Mouse (Mus musculus) stomach, embryonic 14.5 days (tissue): ENCODE results near the gene Cpvl. TPM values are rescaled to one million over a fixed set of nuclear protein-coding genes. Genes with fewer than 3 reads are reported as not detected.

Source experiments
- ATAC-seq: fragments of 200-750 bp; cut with Nextera tagmentation; 2 replicates; pipeline ENCODE4 v1.8.0; 2017; ENCODE audit warnings: low read depth, moderate TSS enrichment; ENCODE audit not compliant: insufficient number of reproducible peaks, insufficient read depth, low FRiP score
- H3K27ac ChIP-seq: fragments of 300-500 bp; sonication (generic); 2 replicates; pipeline ENCODE4 v1.5.1; 2014; ENCODE audit warnings: mild to moderate bottlenecking, low read length, moderate library complexity, mixed read lengths
- H3K27me3 ChIP-seq: fragments of 300-500 bp; sonication (generic); 2 replicates; pipeline ENCODE4 v1.6.1; 2014; ENCODE audit warnings: low read length, control low read depth, mixed read lengths; ENCODE audit not compliant: control insufficient read depth, insufficient read depth
- H3K36me3 ChIP-seq: fragments of 300-500 bp; sonication (generic); 2 replicates; pipeline ENCODE4 v1.6.1; 2014; ENCODE audit warnings: mild to moderate bottlenecking, control low read depth, low read length, moderate library complexity, mixed read lengths; ENCODE audit not compliant: control insufficient read depth, insufficient read depth
- H3K4me1 ChIP-seq: fragments of 300-500 bp; sonication (generic); 2 replicates; pipeline ENCODE4 v1.6.1; 2014; ENCODE audit warnings: low read length, control low read depth, mixed read lengths; ENCODE audit not compliant: control insufficient read depth, insufficient read depth
- H3K4me2 ChIP-seq: fragments of 300-500 bp; sonication (generic); replicated peaks from 2 replicates; pipeline ENCODE4 v1.6.1; 2014; ENCODE audit warnings: low read depth, low read length, control low read depth
- H3K4me3 ChIP-seq: fragments of 300-500 bp; sonication (generic); 2 replicates; pipeline ENCODE4 v1.5.1; 2014; ENCODE audit warnings: low read depth, low read length, control low read depth
- H3K9ac ChIP-seq: fragments of 300-500 bp; sonication (generic); replicated peaks from 2 replicates; pipeline ENCODE4 v1.6.1; 2014; ENCODE audit warnings: low read depth, mild to moderate bottlenecking, control low read depth, low read length, moderate library complexity, mixed read lengths
- H3K9me3 ChIP-seq: fragments of 300-500 bp; sonication (generic); 2 replicates; pipeline ENCODE4 v1.6.1; 2016; ENCODE audit warnings: low read depth, low read length, control low read depth; ENCODE audit not compliant: control insufficient read depth
- WGBS: fragments of 180-500 bp; shearing (Covaris S2); extraction: QIAGEN DNeasy Blood & Tissue Kit; methylation state at CpG from one replicate; pipeline ENCODE4 v1.1.7; 2014; 5-methylcytosine and 5-hydroxymethylcytosine counted together
- polyA plus RNA-seq: library from polyadenylated mRNA; unstranded; fragments of >200 nt; fragmentation: Nextera tagmentation; extraction: Ambion mirVana; gene quantifications from 2 replicates; pipeline ENCODE4 v1.2.1, GENCODE M21; 2014

Cpvl gene
- polyA plus RNA-seq, 1 experiment from 2014 or later, result not detected

GRCm38 (mm10) chr6:53942190-53942831 is 36.2 kb downstream of the Cpvl start:
- H3K9ac ChIP-seq, result no peak overlapping the region
- no peaks in the 10 kb centered on the region for H3K36me3 ChIP-seq
- WGBS, result 73% methylated on average over 7 of the region's 7 CpGs
- H3K4me1 ChIP-seq, result no peaks in the 10 kb centered on the region; the same call in 1 of the 2 replicates
- ATAC-seq, result no peak
- H3K9me3 ChIP-seq, result no peaks in the 10 kb centered on the region
- H3K27me3 ChIP-seq, result no peaks in the 10 kb centered on the region
- no peak overlapping the region for H3K4me2 ChIP-seq
- no peak overlapping the region for H3K4me3 ChIP-seq
- no peak overlapping the region for H3K27ac ChIP-seq

- 54% methylated on average over 8 of the region's 8 CpGs for WGBS
- Histone ChIP-seq H3K9me3 (no peaks in the 10 kb centered on the region), H3K27me3 (no peaks in the 10 kb centered on the region), H3K4me2 (no peak overlapping the region), H3K4me1 (no peaks in the 10 kb centered on the region; the same call in 1 of the 2 replicates), H3K27ac (0 out of 2 replicates have a peak overlapping the region, but pooled peaks have one; percentile 18), H3K9ac (no peak overlapping the region), H3K4me3 (no peak overlapping the region), H3K36me3 (no peaks in the 10 kb centered on the region)
- ATAC-seq, result no peak
Observed at GRCm38 (mm10) chr6:53939752-53940151, 38.7 kb downstream of the Cpvl start.

DNA sequence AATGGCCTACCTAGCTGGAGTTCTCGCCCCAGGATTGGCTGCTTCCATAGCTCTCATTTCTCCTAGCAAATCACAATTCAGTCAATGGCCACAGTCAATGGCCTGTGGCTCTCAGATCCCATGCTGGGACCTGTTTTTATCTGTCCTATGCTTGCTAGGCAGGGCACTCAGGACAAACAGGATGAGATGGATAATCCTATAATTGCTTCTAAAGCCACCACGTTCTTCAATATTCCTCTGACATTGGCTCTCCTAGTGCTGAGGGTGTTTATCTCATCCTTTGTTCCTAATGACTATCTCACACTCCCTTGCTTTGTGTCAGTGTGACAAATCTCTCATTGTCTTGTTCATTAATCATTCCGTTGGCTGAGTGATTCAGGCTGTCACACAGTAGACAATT is 39.5 kb downstream of the Cpvl start:
- no peak overlapping the region for H3K27ac ChIP-seq
- 41% methylated on average over 3 of the region's 3 CpGs for WGBS
- H3K4me2 ChIP-seq, result no peak overlapping the region
- no peaks in the 10 kb centered on the region for H3K27me3 ChIP-seq
- no peak for ATAC-seq
- no peaks in the 10 kb centered on the region for H3K9me3 ChIP-seq
- H3K9ac ChIP-seq, result no peak overlapping the region
- no peaks in the 10 kb centered on the region for H3K36me3 ChIP-seq
- H3K4me1 ChIP-seq, result no peaks in the 10 kb centered on the region
- H3K4me3 ChIP-seq, result no peak overlapping the region

GRCm38 (mm10) chr6:53937143-53938134 is 41.0 kb downstream of the Cpvl start:
- WGBS, result 62% methylated on average over 15 of the region's 15 CpGs
- Histone ChIP-seq H3K36me3 (no peaks in the 10 kb centered on the region), H3K4me2 (no peak overlapping the region), H3K27ac (no peak overlapping the region; the same call in 1 of the 2 replicates), H3K9me3 (no peaks in the 10 kb centered on the region), H3K4me3 (no peak overlapping the region), H3K27me3 (no peaks in the 10 kb centered on the region), H3K4me1 (no peaks in the 10 kb centered on the region), H3K9ac (no peak overlapping the region)
- peak; percentile 65; the same call in 1 of the 2 replicates for ATAC-seq

DNA sequence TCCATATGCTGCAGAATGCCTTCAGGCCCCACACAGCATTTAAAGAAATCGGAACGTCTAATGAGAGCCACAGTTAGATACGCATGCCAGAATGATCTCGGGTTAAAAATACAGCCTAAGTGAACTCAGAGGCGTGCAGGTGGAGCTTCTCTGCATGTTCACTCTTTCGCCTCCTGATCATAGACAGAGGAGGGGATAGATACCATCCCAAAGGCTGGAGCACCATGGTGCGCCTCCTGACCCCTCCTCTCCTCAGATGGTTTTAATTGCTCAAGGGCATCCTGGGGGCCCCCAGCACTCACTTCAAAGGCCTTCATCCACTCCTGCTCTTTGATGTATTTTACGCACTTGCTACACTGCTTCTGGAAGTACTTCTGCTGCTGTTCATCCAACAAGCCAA is 46.9 kb downstream of the Cpvl start:
- ATAC-seq, result no peak
- WGBS, result 73% methylated on average over 8 of the region's 8 CpGs

GRCm38 (mm10) chr6:53929858-53930257 is 48.6 kb downstream of the Cpvl start:
- ATAC-seq, result no peak
- H3K9me3 ChIP-seq, result no peaks in the 10 kb centered on the region
- H3K4me3 ChIP-seq, result no peak overlapping the region
- no peaks in the 10 kb centered on the region for H3K36me3 ChIP-seq
- 66% methylated on average over 4 of the region's 4 CpGs for WGBS
- no peaks in the 10 kb centered on the region for H3K27me3 ChIP-seq
- no peak overlapping the region for H3K27ac ChIP-seq
- no peak overlapping the region for H3K9ac ChIP-seq
- H3K4me2 ChIP-seq, result no peak overlapping the region
- no peaks in the 10 kb centered on the region for H3K4me1 ChIP-seq

More for the DNA sequence above, 46.9 kb downstream of the Cpvl start:
- Histone ChIP-seq H3K27ac (no peak overlapping the region), H3K27me3 (no peaks in the 10 kb centered on the region), H3K9me3 (no peaks in the 10 kb centered on the region), H3K9ac (no peak overlapping the region), H3K4me3 (no peak overlapping the region), H3K4me2 (no peak overlapping the region), H3K4me1 (no peaks in the 10 kb centered on the region), H3K36me3 (no peaks in the 10 kb centered on the region)

- Histone ChIP-seq H3K36me3 (no peaks in the 10 kb centered on the region), H3K4me2 (no peak overlapping the region), H3K27ac (no peak overlapping the region), H3K4me1 (no peaks in the 10 kb centered on the region), H3K9ac (no peak overlapping the region), H3K27me3 (no peaks in the 10 kb centered on the region), H3K9me3 (no peaks in the 10 kb centered on the region), H3K4me3 (no peak overlapping the region)
- WGBS, result 87% methylated on average over 2 of the region's 2 CpGs
- no peak for ATAC-seq
Observed at GRCm38 (mm10) chr6:53926197-53926596, 52.3 kb downstream of the Cpvl start.

DNA sequence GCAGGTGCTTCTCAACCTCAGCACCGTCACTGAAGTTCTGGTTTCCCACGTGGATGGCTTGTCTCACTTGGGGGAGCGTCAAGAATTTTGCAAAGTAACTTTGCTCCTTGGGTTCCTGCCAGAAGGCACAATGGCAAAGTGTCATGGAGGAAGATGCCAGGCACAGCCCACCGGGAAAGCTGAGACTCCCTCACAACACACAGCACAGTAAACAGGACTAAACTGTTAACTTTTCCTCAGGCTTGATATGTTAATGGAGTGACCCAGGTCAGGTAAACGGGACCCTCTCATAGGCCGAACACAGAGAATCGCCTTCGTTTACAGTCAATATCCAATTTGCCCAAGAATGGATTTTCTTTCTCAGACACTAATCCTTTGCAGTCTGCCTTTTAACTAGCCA is 53.3 kb downstream of the Cpvl start:
- Histone ChIP-seq H3K9ac (no peak overlapping the region), H3K27ac (no peak overlapping the region), H3K36me3 (no peaks in the 10 kb centered on the region), H3K4me3 (no peak overlapping the region), H3K4me2 (no peak overlapping the region), H3K9me3 (no peaks in the 10 kb centered on the region), H3K4me1 (no peaks in the 10 kb centered on the region), H3K27me3 (no peaks in the 10 kb centered on the region)
- WGBS, result 59% methylated on average over 8 of the region's 8 CpGs
- ATAC-seq, result no peak
